Mouse (Mus musculus) gastrocnemius, postnatal 36 days (tissue): ENCODE results near the gene Otud5. TPM values are rescaled to one million over a fixed set of nuclear protein-coding genes. Genes with fewer than 3 reads are reported as not detected.
"Not testable (repeated sequence)": the region's sequence is repeated elsewhere in the genome, so short reads cannot be mapped to it uniquely, and the experiment has no call there.

Source experiments
- DNase-seq, 2 experiments: peaks; one replicate each; pipeline ENCODE4 v3.0.0; 2022
- intact Hi-C: fragments of 180-260 bp; cut with DNase I; formaldehyde crosslinking; loops from one replicate; pipeline ENCODE4 v1.15.1; 2025
- microRNA-seq, 2 experiments: library from miRNA; unstranded; fragments of <30 nt; microRNA quantifications; one replicate each; pipeline ENCODE4 v1.2.0; 2021
- total RNA-seq, 2 experiments: library from RNA; stranded (reverse); gene quantifications; 2 replicates each; pipeline ENCODE4 v1.2.3; 2021

The Otud5 gene
- total RNA-seq, 2 experiments from 2014 or later: 14.6 to 16.6 TPM

GRCm38 (mm10) chrX:7878007-7878419, 36.8 kb downstream of the Otud5 start, which contains the start of gene Pim2:
Gene Pim2 (plus strand): TSS chrX:7878262.
- peak; percentile 40 to 50 for DNase-seq
- intact Hi-C loops: no loop called here

DNA sequence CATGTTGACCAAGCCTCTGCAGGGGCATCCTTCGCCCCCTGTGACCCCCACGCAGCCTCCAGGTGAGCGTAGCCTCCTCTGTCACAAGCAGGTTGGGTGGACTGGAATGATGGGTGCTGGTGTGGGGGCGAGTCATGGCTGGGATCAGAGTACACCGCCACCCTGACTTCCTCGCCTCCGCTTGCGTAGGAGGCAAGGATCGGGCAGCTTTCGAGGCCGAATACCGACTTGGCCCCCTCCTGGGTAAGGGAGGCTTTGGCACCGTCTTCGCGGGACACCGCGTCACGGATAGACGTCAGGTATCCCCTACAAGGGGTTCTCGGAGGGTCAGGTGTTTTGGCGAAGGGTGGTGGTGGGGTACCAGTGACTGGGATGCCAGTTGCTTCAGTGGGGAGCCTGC, 37.3 kb downstream of the Otud5 start:
- intact Hi-C loops: no loop called here
- DNase-seq: no peak

DNA sequence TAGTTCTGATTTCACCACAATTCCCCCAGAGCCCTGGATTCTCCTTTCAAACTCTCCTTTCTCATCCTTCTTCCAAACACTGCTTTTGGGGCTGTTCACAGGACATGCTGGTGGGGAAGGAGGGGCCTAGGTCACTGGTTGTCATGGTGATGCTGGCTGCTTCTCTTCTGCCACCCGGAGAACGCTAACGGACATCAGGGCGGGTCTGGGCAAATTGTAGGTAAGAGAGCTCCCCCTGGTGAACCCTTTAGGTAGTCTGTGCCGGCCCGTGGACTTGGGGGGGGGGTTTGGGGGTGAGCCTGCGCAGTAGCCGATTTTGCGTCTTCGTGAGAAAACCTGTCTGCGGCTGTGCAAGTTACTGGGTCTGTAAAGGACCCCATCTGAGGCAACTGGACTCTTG, 38.7 kb downstream of the Otud5 start:
- peak; percentile 14 to 30 for DNase-seq
- intact Hi-C loops: no loop called here

GRCm38 (mm10) chrX:7883841-7884567, 42.8 kb downstream of the Otud5 start, which contains the start of gene Slc35a2:
Gene Slc35a2 (plus strand): TSS chrX:7884028.
- intact Hi-C loops: no loop called here
- peak; percentile 74 to 84 for DNase-seq

DNA sequence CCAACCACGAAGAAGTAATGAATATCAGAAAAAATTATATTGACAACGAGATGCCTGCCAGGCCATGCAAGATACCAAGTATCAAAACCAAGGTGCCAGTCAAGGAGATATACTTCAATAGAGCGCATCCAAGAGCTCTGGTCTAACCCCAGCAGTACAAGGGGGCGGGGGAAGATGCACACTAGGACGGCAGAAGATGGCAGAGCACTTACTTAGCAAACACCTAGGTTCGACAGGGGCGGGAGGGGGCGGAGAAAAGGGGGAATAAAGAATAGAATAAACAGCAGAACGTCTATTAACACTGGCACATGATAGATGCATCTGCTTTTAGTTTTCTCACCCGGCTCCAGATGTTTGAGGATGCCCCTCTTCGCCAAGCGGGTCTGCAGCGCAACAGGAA, 57.0 kb downstream of the Otud5 start:
- no peak for DNase-seq
- intact Hi-C loops: no loop called here

DNA sequence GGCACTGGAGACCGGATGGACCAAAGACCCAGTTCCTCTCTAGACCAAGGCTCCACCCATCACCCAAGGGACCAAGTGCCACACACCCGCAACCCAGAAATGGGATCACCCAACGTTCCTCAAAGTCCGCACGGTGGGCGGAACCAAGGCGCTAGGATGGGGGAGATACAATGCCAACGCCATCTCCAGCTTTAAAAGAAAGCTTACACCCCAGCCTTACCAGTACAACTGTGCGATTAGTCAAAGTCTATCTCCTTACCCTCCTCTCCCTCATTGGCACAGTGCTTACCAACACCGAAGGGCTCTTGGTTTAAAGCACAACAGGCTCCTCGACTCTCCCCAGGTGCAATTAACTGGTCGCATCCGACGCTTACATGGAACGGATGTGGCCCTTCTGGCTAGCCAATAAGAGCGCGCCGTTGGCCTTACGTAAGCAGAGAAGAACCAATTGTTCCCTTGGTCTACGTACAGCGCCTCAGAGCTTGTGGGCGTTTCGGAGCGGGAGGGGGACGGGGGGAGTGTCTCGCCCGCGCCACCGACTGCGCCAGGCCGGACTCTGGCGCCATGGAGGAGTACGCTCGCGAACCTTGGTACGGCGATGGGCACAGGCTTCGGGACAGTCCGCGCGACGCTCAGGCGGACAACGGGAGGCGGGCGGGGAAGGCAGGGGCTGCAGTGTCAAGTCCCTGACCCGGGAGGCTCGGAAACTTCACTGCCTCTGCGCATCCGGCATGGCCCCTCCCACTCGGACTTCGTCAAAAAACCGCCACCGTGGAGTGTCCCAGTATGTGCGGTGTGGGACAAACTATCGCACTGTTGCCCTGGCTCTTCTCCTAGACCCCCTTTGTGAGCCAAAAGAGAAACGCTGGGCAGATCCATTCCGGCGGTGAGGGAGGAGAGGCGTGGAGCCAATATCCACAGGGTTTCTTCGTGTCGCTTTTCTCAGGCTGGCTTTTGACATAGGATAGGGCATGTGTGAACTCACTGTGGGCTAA, 58.0 kb downstream of the Otud5 start, which contains the start of the genes Pqbp1 and Timm17b:
TSS of gene Pqbp1 (minus strand) at position 390 of the 995 bp plus-strand sequence.
TSS of gene Timm17b (plus strand) at position 478 of the 995 bp plus-strand sequence.
- intact Hi-C loops: no loop called here

GRCm38 (mm10) chrX:7904441-7904840, 63.3 kb downstream of the Otud5 start:
- no peak for DNase-seq
- intact Hi-C loops: no loop called here

More for the DNA sequence above, 58.0 kb downstream of the Otud5 start, which contains the start of the genes Pqbp1 and Timm17b:
- peak; percentile 65 to 80 for DNase-seq

DNA sequence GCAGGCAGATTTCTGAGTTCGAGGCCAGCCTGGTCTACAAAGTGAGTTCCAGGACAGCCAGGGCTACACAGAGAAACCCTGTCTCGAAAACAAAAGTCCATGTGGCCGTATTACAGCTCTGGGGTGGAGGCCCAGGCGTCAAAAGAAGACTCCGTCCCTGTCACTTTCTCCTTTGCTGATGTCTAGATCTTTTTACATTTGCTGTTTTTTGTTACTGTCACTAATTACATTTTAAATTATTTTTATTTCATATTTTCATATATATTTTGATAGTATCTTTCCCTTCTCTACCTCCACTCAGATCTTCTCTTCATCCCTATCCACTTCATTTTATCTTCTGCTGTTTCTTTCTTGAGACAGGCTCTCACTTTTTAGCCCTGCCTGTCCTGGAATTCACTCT, 66.6 kb downstream of the Otud5 start, which contains the start of gene Gm10491:
TSS of gene Gm10491 (minus strand) at position 101 of the 400 bp plus-strand sequence.
- intact Hi-C loops: no loop called here
- no peak for DNase-seq

- intact Hi-C loops, DNase-seq: not testable (repeated sequence)
These were observed 68.1 kb downstream of the Otud5 start, which contains the start of gene Gm10490 for GRCm38 (mm10) chrX:7909242-7909641. Gene Gm10490 (plus strand): TSS chrX:7909542.

GRCm38 (mm10) chrX:7910473-7910872, 69.3 kb downstream of the Otud5 start:
- intact Hi-C loops: loop anchor here (5.0 kb wide), 1 partner anchor 107 kb away; the partner anchor contains the start of gene Glod5
- DNase-seq: no peak

- DNase-seq, intact Hi-C loops: not testable (repeated sequence)
These were observed 74.5 kb downstream of the Otud5 start for GRCm38 (mm10) chrX:7915669-7916068.

- DNase-seq, intact Hi-C loops: not testable (repeated sequence)
These were observed 76.8 kb downstream of the Otud5 start for GRCm38 (mm10) chrX:7917960-7918359.

DNA sequence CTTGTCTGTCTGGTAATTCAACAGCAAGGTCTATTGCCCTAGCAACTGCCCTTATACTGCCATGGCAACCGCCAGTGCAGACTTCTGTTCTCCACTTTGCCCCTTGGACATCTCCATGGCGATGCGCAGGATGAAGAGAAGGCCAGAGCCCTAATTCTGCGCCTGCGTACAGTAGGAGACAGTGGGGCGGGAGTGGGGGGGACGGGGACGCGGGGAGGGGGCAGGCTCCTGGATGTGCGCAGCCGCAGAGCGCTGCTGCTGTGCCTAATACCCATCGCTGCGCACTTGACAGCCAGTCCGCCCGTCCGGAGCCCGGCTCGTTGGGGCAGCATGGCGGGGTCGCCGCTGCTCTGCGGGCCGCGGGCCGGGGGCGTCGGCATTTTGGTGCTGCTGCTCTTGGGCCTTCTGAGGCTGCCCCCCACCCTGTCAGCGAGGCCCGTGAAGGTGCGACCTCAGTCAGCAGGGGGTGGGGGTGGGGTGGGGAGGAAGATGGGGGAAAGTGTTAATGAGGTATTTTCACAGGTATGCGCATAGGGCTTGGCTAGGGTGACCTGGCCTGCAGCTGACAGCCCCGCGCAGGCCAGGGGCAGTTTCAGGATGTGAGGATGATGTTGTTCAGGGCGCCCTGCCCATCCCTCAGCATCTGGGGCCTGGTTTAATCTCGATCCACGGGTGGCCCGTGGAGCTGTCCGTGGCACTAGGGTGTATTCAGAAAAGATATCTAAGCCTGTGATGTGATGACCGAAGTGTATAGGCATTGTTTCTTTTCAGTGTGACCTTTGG, 78.6 kb downstream of the Otud5 start, which contains the start of gene Pcsk1n:
TSS of gene Pcsk1n (plus strand) at position 222 of the 783 bp plus-strand sequence.
- intact Hi-C loops: no loop called here

DNA sequence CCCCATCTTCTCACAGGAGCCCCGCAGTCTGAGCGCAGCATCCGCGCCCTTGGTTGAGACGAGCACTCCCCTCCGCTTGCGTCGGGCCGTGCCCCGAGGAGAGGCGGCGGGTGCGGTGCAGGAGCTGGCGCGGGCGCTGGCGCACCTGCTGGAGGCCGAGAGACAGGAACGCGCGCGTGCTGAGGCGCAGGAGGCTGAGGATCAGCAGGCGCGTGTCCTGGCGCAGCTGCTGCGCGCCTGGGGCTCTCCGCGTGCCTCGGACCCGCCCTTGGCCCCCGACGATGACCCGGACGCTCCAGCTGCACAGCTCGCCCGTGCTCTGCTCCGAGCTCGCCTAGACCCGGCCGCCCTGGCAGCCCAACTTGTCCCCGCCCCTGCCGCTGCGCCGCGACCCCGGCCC, 80.9 kb downstream of the Otud5 start:
- DNase-seq: no peak
- intact Hi-C loops: no loop called here

More for the DNA sequence above, 78.6 kb downstream of the Otud5 start, which contains the start of gene Pcsk1n:
- DNase-seq: no peak

Small RNA genes lying within 50 kb of the gene (microRNA-seq; reads per million reads assigned to microRNA genes)
- gene Mir1198: 31.2 to 35.4 reads per million in 2 experiments

Other genes with a start within 250 kb of the Otud5 start
- gene Ccdc22, start 235.8 kb upstream of the Otud5 start, total RNA-seq: 10 to 100 TPM in 1 of 2 experiments, 1 to 10 TPM in 1; 9.8 to 11.5 TPM
- not detected for gene Cacna1f, start 234.3 kb upstream of the Otud5 start, total RNA-seq
- 1 to 10 TPM; 1.1 TPM for gene Syp, start 202.9 kb upstream of the Otud5 start, total RNA-seq
- gene Prickle3, start 184.1 kb upstream of the Otud5 start, total RNA-seq: 10 to 100 TPM; 23.1 to 24.9 TPM
- gene Plp2, start 170.0 kb upstream of the Otud5 start, total RNA-seq: 10 to 100 TPM; 28.0 to 43.2 TPM
- gene Magix, start 160.1 kb upstream of the Otud5 start, total RNA-seq: 10 to 100 TPM; 18.8 to 20.6 TPM
- gene Gpkow, start 144.2 kb upstream of the Otud5 start, total RNA-seq: 10 to 100 TPM; 11.2 to 12.9 TPM
- 10 to 100 TPM; 27.2 to 32.0 TPM for gene Wdr45, start 127.0 kb upstream of the Otud5 start, total RNA-seq
- gene Gm45208, start 119.1 kb upstream of the Otud5 start, total RNA-seq: not detected
- 1 to 10 TPM; 3.8 to 4.9 TPM for gene Praf2, start 112.9 kb upstream of the Otud5 start, total RNA-seq
- gene Ccdc120, start 90.5 kb upstream of the Otud5 start, total RNA-seq: 1 to 10 TPM in 1 of 2 experiments, under 1 TPM in 1; 0.81 to 1.2 TPM
- gene Tfe3, start 78.8 kb upstream of the Otud5 start, total RNA-seq: 1 to 10 TPM; 8.0 to 8.1 TPM
- 10 to 100 TPM; 17.3 to 19.2 TPM for gene Gripap1, start 51.6 kb upstream of the Otud5 start, total RNA-seq
- gene Kcnd1, start 19.1 kb upstream of the Otud5 start, total RNA-seq: under 1 TPM; 0.15 to 0.20 TPM
- 1 to 10 TPM in 1 of 2 experiments, under 1 TPM in 1; 0.99 to 1.8 TPM for gene Pim2, start 36.9 kb downstream of the Otud5 start, total RNA-seq
- gene Slc35a2, start 42.7 kb downstream of the Otud5 start, total RNA-seq: 1 to 10 TPM; 8.4 to 8.8 TPM
- 10 to 100 TPM; 21.2 to 22.0 TPM for gene Pqbp1, start 57.9 kb downstream of the Otud5 start, total RNA-seq
- 10 to 100 TPM; 35.3 to 39.1 TPM for gene Timm17b, start 58.0 kb downstream of the Otud5 start, total RNA-seq
- gene Gm10491, start 66.5 kb downstream of the Otud5 start, total RNA-seq: not detected
- not detected for gene Gm10490, start 68.2 kb downstream of the Otud5 start, total RNA-seq
- gene Pcsk1n, start 78.5 kb downstream of the Otud5 start, total RNA-seq: not detected
- not detected for gene Eras, start 87.2 kb downstream of the Otud5 start, total RNA-seq
- 1 to 10 TPM; 4.3 to 4.9 TPM for gene Hdac6, start 106.5 kb downstream of the Otud5 start, total RNA-seq
- not detected for gene Gata1, start 136.7 kb downstream of the Otud5 start, total RNA-seq
- not detected for gene Glod5, start 177.1 kb downstream of the Otud5 start, total RNA-seq
- gene Suv39h1, start 233.4 kb downstream of the Otud5 start, total RNA-seq: 1 to 10 TPM; 3.9 to 5.7 TPM
- gene Was, start 249.1 kb downstream of the Otud5 start, total RNA-seq: under 1 TPM; 0.39 to 0.64 TPM